Comparison of ENCODE assay signal across 8 mouse cellular contexts in genomic region chr11:119085279-119086062, GRCm38 (mm10). TPM values are rescaled to one million over a fixed set of nuclear protein-coding genes. Genes with fewer than 3 reads are reported as not detected.
A peak's percentile ranks its signal among the peaks of the same experiment; 100 is the strongest.
DNase-seq lines count a peak whose midpoint lies in the region; ATAC-seq and TF ChIP-seq lines count a peak whose summit lies in the region.

No protein-coding gene starts in this region.

- intact Hi-C loops in left cerebral cortex, adult 2 months (cut with DNase I): loop anchor here (1.0 to 2.0 kb wide), 3 partner anchors 29 to 105 kb away; no protein-coding TSS in a partner anchor

- H3K4me1 ChIP-seq in small intestine, adult 2 months (ENCODE audit: control insufficient read depth, insufficient read depth, insufficient read length, low read length): peaks cover 40% of the 10 kb centered on the region

- no peak; the same call in 1 of the 2 replicates for TF ChIP-seq CTCF in left cerebral cortex, adult 2 months (IDR thresholded peaks at IDR 0.05)
- peak; percentile 4; the same call in 1 of the 2 replicates for TF ChIP-seq CTCF in small intestine, adult 2 months (IDR thresholded peaks at IDR 0.05; ENCODE audit: extremely low read depth, insufficient read length, insufficient replicate concordance, low read depth, low read length)

- ATAC-seq in megakaryocyte, adult 5-6 weeks (ENCODE audit: poor library complexity, severe bottlenecking): peak; percentile 4; the same call in 1 of the 2 replicates
- ATAC-seq in activated CD4-positive, CD25-positive, alpha-beta regulatory T cell, adult 4 months: no peak

- peaks cover 15% of the 10 kb centered on the region for H3K36me3 ChIP-seq in small intestine, adult 2 months (ENCODE audit: control insufficient read depth, insufficient read depth, low read length)

- H3K27me3 ChIP-seq in small intestine, adult 2 months (ENCODE audit: control insufficient read depth, insufficient read depth, low read length): peaks cover 32% of the 10 kb centered on the region

- H3K27ac ChIP-seq in left cerebral cortex, adult 2 months: peak overlapping the region; percentile 97
- H3K27ac ChIP-seq in small intestine, adult 2 months (ENCODE audit: insufficient read depth, low read depth, low read length): peak overlapping the region; percentile 83

- DNase-seq in R1 (ENCODE audit: low read depth, low spot score): peak; percentile 80
- DNase-seq in cerebellum, postnatal 14 days: peak; percentile 75 to 81
- peak; percentile 30 to 33 for DNase-seq in gastrocnemius, adult 8-10 months (ENCODE audit: low spot score in 2 of 2)
- peak; percentile 80 for DNase-seq in induced T-regulatory cell, adult 2 months (ENCODE audit: low read depth)
- peak; percentile 69 to 78 for DNase-seq in left cerebral cortex, adult 2 months (ENCODE audit: extremely low spot score in 1 of 2, low spot score in 2 of 2)

- peak overlapping the region; percentile 86 for H3K4me3 ChIP-seq in left cerebral cortex, adult 2 months
- peak overlapping the region; percentile 86 for H3K4me3 ChIP-seq in small intestine, adult 2 months (ENCODE audit: low read depth, low read length)

- under 1% methylated on average over 60 of the region's 66 CpGs for WGBS in small intestine, adult 2 months

- TF ChIP-seq POLR2A in small intestine, adult 2 months (IDR thresholded peaks at IDR 0.05; ENCODE audit: low read depth, low read length): no peak

RNA-seq across cellular contexts. Expression of gene Cbx4, which starts 0.6 kb away (rescaled TPM):
- 1 to 10 TPM; 2.1 to 3.0 (median 2.2) TPM for total RNA-seq in gastrocnemius, adult 8-10 months (2022)
- total RNA-seq in left cerebral cortex, adult 2 months (2021): 10 to 100 TPM; 51.4 to 54.3 TPM
- 15.3 and 15.5 TPM in 2 replicates for total RNA-seq in megakaryocyte, adult 5-6 weeks (2015)
- 18.0 and 18.4 TPM in 2 replicates for total RNA-seq in megakaryocyte, adult 5-6 weeks (2017)
- 4.2 and 7.6 TPM in 2 replicates for polyA plus RNA-seq in small intestine, adult 2 months (2012; rRNA removed)
- 1 to 10 TPM; 2.0 to 2.4 TPM for polyA plus RNA-seq in activated CD4-positive, CD25-positive, alpha-beta regulatory T cell, adult 4 months (2017; shearing (Covaris generic))

RNA-seq across cellular contexts. Expression of gene Cbx8, which starts 44.7 kb away (rescaled TPM):
- total RNA-seq in gastrocnemius, adult 8-10 months (2022): 1 to 10 TPM; 1.1 to 3.3 (median 2.5) TPM
- total RNA-seq in left cerebral cortex, adult 2 months (2021): 10 to 100 TPM; 11.1 to 11.2 TPM
- 3.2 and 5.6 TPM in 2 replicates for total RNA-seq in megakaryocyte, adult 5-6 weeks (2015)
- total RNA-seq in megakaryocyte, adult 5-6 weeks (2017): 3.0 and 3.6 TPM in 2 replicates
- polyA plus RNA-seq in small intestine, adult 2 months (2012; rRNA removed): 4.4 and 4.7 TPM in 2 replicates
- polyA plus RNA-seq in activated CD4-positive, CD25-positive, alpha-beta regulatory T cell, adult 4 months (2017; shearing (Covaris generic)): 1 to 10 TPM; 5.3 to 7.5 TPM

Comparison
In these comparisons a context has a peak if more than half of its experiments do, and no peak if none do; other contexts are left out.
1. RNA of gene Cbx4, which starts 0.6 kb away (total RNA-seq): 51.4 to 54.3 TPM in left cerebral cortex, adult 2 months and 15.3 to 18.4 TPM in megakaryocyte, adult 5-6 weeks; 2.1 to 3.0 TPM in gastrocnemius, adult 8-10 months; every median in the first group is over 4 times any median in the second.
2. Peak in every context shown above with its lines, with median percentiles within 50 percentile points of each other: DNase-seq.